Comparison of ENCODE assay signal across 9 mouse cellular contexts in genomic region chr8:83729009-83729807, GRCm38 (mm10). TPM values are rescaled to one million over a fixed set of nuclear protein-coding genes. Genes with fewer than 3 reads are reported as not detected.
DNase-seq lines count a peak whose midpoint lies in the region; ATAC-seq lines count a peak whose summit lies in the region.
"Had no signal": no experiment of that assay in that cellular context is flagged by ENCODE, and none has a peak within 500 bp of the region (broad histone marks: within the 10 kb centered on the region; RNA-seq: fewer than 3 reads in every experiment).

No protein-coding gene starts in this region.

- H3K9ac ChIP-seq in heart, embryonic 16.5 days (ENCODE audit: low read length) = no peak overlapping the region
- H3K9ac ChIP-seq in stomach, embryonic 14.5 days (replicated peaks; ENCODE audit: low read depth, low read length) = no peak overlapping the region
- H3K9ac ChIP-seq: heart, embryonic 15.5 days had no signal

- no peaks in the 10 kb centered on the region for H3K27me3 ChIP-seq in heart, embryonic 16.5 days (ENCODE audit: control insufficient read depth, insufficient read depth, low read length)
- H3K27me3 ChIP-seq in heart, embryonic 10.5 days (ENCODE audit: insufficient read depth, poor library complexity, severe bottlenecking) = peaks cover 4% of the 10 kb centered on the region; the same call in 1 of the 2 replicates
- no peaks in the 10 kb centered on the region for H3K27me3 ChIP-seq in stomach, embryonic 14.5 days (ENCODE audit: control insufficient read depth, insufficient read depth, low read length)
- H3K27me3 ChIP-seq: heart, embryonic 15.5 days had no signal

- H3K4me1 ChIP-seq in heart, embryonic 16.5 days (ENCODE audit: control insufficient read depth, insufficient read depth, low read length) = peaks cover 6% of the 10 kb centered on the region; the same call in 1 of the 2 replicates
- peaks cover 7% of the 10 kb centered on the region; the same call in 1 of the 2 replicates for H3K4me1 ChIP-seq in heart, embryonic 10.5 days
- no peaks in the 10 kb centered on the region for H3K4me1 ChIP-seq in stomach, embryonic 14.5 days (ENCODE audit: control insufficient read depth, insufficient read depth, low read length)

- DNase-seq in heart, embryonic 10.5 days (ENCODE audit: low spot score) = no peak
- DNase-seq in urinary bladder, postnatal 25 days (ENCODE audit: low spot score) = peak; percentile 39
- DNase-seq in urinary bladder, adult 2 months (ENCODE audit: low spot score) = no peak
- DNase-seq in kidney, postnatal 25 days = peak; percentile 59 to 60
- no peak for DNase-seq in left cerebral cortex, adult 18-20 months (ENCODE audit: low spot score in 2 of 2)
- no peak for DNase-seq in left cerebral cortex, adult 11 months (ENCODE audit: low spot score)

- H3K4me2 ChIP-seq in heart, embryonic 16.5 days (ENCODE audit: low read depth, low read length) = no peak overlapping the region
- H3K4me2 ChIP-seq in stomach, embryonic 14.5 days (replicated peaks; ENCODE audit: low read depth, low read length) = no peak overlapping the region
- H3K4me2 ChIP-seq: heart, embryonic 15.5 days had no signal

- H3K4me3 ChIP-seq in heart, embryonic 16.5 days (ENCODE audit: low read length) = no peak overlapping the region
- H3K4me3 ChIP-seq in heart, embryonic 10.5 days = no peak overlapping the region
- H3K4me3 ChIP-seq in stomach, embryonic 14.5 days (ENCODE audit: low read depth, low read length) = no peak overlapping the region
- H3K4me3 ChIP-seq: heart, embryonic 15.5 days had no signal

- no peak overlapping the region for H3K27ac ChIP-seq in heart, embryonic 16.5 days (ENCODE audit: low read length)
- no peak overlapping the region for H3K27ac ChIP-seq in heart, embryonic 10.5 days
- H3K27ac ChIP-seq in stomach, embryonic 14.5 days (ENCODE audit: low read length) = no peak overlapping the region
- H3K27ac ChIP-seq: heart, embryonic 15.5 days had no signal

- 0 out of 2 replicates have a peak, but pooled peaks have one; percentile 43 for ATAC-seq in heart, embryonic 16.5 days (replicated peaks; ENCODE audit: extremely low read depth, insufficient read depth, low FRiP score)
- peak; percentile 43; the same call in 1 of the 2 replicates for ATAC-seq in stomach, embryonic 14.5 days (ENCODE audit: insufficient number of reproducible peaks, insufficient read depth, low FRiP score, low read depth)

- WGBS in heart, embryonic 16.5 days = 70% methylated on average over 11 of the region's 11 CpGs
- WGBS in heart, embryonic 10.5 days = 67% methylated on average over 11 of the region's 11 CpGs
- 74% methylated on average over 11 of the region's 11 CpGs for WGBS in stomach, embryonic 14.5 days

- no peaks in the 10 kb centered on the region for H3K9me3 ChIP-seq in heart, embryonic 16.5 days (replicated peaks; ENCODE audit: control insufficient read depth, low read length)
- no peaks in the 10 kb centered on the region for H3K9me3 ChIP-seq in heart, embryonic 10.5 days
- no peaks in the 10 kb centered on the region for H3K9me3 ChIP-seq in stomach, embryonic 14.5 days (ENCODE audit: control insufficient read depth, low read depth, low read length)
- H3K9me3 ChIP-seq: heart, embryonic 15.5 days had no signal

- peaks cover 50% of the 10 kb centered on the region for H3K36me3 ChIP-seq in heart, embryonic 16.5 days (ENCODE audit: control insufficient read depth, insufficient read depth)
- peaks cover 42% of the 10 kb centered on the region for H3K36me3 ChIP-seq in heart, embryonic 10.5 days
- H3K36me3 ChIP-seq in stomach, embryonic 14.5 days (ENCODE audit: control insufficient read depth, insufficient read depth, low read length) = peaks cover 28% of the 10 kb centered on the region

RNA-seq across cellular contexts. Expression of gene Adgre5, which starts 11.9 kb away (rescaled TPM):
- polyA plus RNA-seq in heart, embryonic 16.5 days (2015; fragmentation: Nextera tagmentation; extraction: Ambion mirVana) = 39.5 and 41.9 TPM in 2 replicates
- polyA plus RNA-seq in heart, embryonic 10.5 days (2016; fragmentation: Nextera tagmentation; extraction: Ambion mirVana) = 11.8 and 17.1 TPM in 2 replicates
- 119 and 129 TPM in 2 replicates for polyA plus RNA-seq in urinary bladder, adult 2 months (2012; rRNA removed)
- polyA plus RNA-seq in stomach, embryonic 14.5 days (2014; fragmentation: Nextera tagmentation; extraction: Ambion mirVana) = 39.2 and 40.7 TPM in 2 replicates
- 10 to 100 TPM; 11.8 TPM for total RNA-seq in left cerebral cortex, adult 18-20 months (2021)

RNA-seq across cellular contexts. Expression of gene Ddx39, which starts 14.2 kb away (rescaled TPM):
- polyA plus RNA-seq in heart, embryonic 16.5 days (2015; fragmentation: Nextera tagmentation; extraction: Ambion mirVana) = 141 and 147 TPM in 2 replicates
- polyA plus RNA-seq in heart, embryonic 10.5 days (2016; fragmentation: Nextera tagmentation; extraction: Ambion mirVana) = 221 and 253 TPM in 2 replicates
- 24.8 and 36.4 TPM in 2 replicates for polyA plus RNA-seq in urinary bladder, adult 2 months (2012; rRNA removed)
- polyA plus RNA-seq in stomach, embryonic 14.5 days (2014; fragmentation: Nextera tagmentation; extraction: Ambion mirVana) = 141 and 147 TPM in 2 replicates
- 10 to 100 TPM; 14.6 to 19.2 TPM for total RNA-seq in left cerebral cortex, adult 18-20 months (2021)

RNA-seq across cellular contexts. Expression of gene Pkn1, which starts 30.2 kb away (rescaled TPM):
- polyA plus RNA-seq in heart, embryonic 16.5 days (2015; fragmentation: Nextera tagmentation; extraction: Ambion mirVana) = 17.5 and 20.2 TPM in 2 replicates
- 21.5 and 23.2 TPM in 2 replicates for polyA plus RNA-seq in heart, embryonic 10.5 days (2016; fragmentation: Nextera tagmentation; extraction: Ambion mirVana)
- polyA plus RNA-seq in urinary bladder, adult 2 months (2012; rRNA removed) = 39.0 and 43.3 TPM in 2 replicates
- polyA plus RNA-seq in stomach, embryonic 14.5 days (2014; fragmentation: Nextera tagmentation; extraction: Ambion mirVana) = 30.1 and 30.7 TPM in 2 replicates
- total RNA-seq in left cerebral cortex, adult 18-20 months (2021) = 10 to 100 TPM; 53.9 to 65.2 TPM

Comparison
In these comparisons a context has a peak if more than half of its experiments do, and no peak if none do; other contexts are left out.
1. DNase-seq: peak in urinary bladder, postnatal 25 days (single experiment) and kidney, postnatal 25 days (2 of 2); none in heart, embryonic 10.5 days (single experiment), urinary bladder, adult 2 months (single experiment), left cerebral cortex, adult 18-20 months (0 of 2) and left cerebral cortex, adult 11 months (single experiment).